Mouse (Mus musculus): ENCODE measurements around the gene Ror1.

GRCm38 (mm10) chr4:100129201-100129600, 33.6 kb downstream of the Ror1 start:
- TF ChIP-seq CTCF (IDR thresholded peaks at IDR 0.05; ENCODE audit: insufficient read depth, low read depth, low read length) (no peak), POLR2A (IDR thresholded peaks at IDR 0.05; ENCODE audit: insufficient read depth, low read depth, low read length) (no peak)

Data from olfactory bulb, adult 2 months (tissue).